Mouse (Mus musculus): ENCODE data around the gene Ttf1.

DNA sequence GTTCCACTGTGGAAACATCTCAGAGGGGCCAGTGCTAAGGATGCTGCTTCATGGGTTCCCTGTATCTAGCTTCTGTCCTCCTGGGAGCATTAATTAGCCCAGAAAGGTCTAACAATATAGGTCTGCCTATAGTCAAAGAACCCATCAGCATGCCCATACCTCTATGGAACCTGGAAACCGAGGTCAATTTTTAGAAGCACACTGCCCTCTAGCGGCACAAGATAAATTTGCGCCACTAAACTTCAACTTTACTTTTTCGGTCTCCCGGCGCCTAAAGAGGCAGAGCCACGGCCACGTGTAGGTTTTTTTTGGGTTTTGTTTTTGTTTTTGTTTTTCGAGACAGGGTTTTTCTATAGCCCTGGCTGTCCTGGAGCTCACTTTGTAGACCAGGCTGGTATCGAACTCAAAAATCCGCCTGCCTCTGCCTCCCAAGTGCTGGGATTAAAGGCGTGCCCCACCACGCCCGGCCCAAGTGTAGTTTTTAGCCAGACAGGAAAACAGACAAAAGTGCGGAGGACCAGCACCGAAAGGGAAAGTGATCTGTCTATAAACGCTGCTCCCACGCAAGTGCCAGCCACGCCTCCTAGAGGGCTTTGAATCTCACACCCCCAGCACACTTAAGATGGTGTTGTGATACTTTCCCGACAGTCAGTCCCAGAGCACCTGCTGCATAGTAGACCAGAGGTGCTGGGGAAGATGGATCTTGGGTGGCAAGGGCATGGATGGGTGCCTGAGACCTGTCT lies 6.1 kb upstream of the Ttf1 start:
- TF ChIP-seq CTCF (IDR thresholded peaks at IDR 0.05 in 2 of 3, conservative IDR thresholded peaks at IDR 0.05 in 1 of 3; ENCODE audit: control insufficient read depth in 1 of 3, insufficient read depth in 1 of 3, low read depth in 2 of 3, low read length in 3 of 3, poor library complexity in 1 of 3, severe bottlenecking in 1 of 3) (peak; percentile 60 to 88 (median 60)), USF2 (IDR thresholded peaks at IDR 0.05; ENCODE audit: borderline replicate concordance in 1 of 2, insufficient read depth in 1 of 2, low read depth in 1 of 2, low read length in 2 of 2) (no peak), POLR2A (IDR thresholded peaks at IDR 0.05; ENCODE audit: control insufficient read depth in 1 of 2, insufficient read depth in 1 of 2, low read depth in 1 of 2, low read length in 2 of 2, poor library complexity in 1 of 2) (no peak), ZNF384 (IDR thresholded peaks at IDR 0.05; ENCODE audit: low read depth, low read length) (no peak), HCFC1 (IDR thresholded peaks at IDR 0.05; ENCODE audit: low read depth, low read length) (no peak), POLR2AphosphoS2 (IDR thresholded peaks at IDR 0.05; ENCODE audit: low read length) (no peak), EP300 (IDR thresholded peaks at IDR 0.05; ENCODE audit: low read depth in 1 of 2, low read length in 2 of 2) (no peak), ZMIZ1 (IDR thresholded peaks at IDR 0.05; ENCODE audit: low read depth, low read length) (no peak), CHD2 (IDR thresholded peaks at IDR 0.05; ENCODE audit: low read length) (no peak), UBTF (IDR thresholded peaks at IDR 0.05; ENCODE audit: borderline replicate concordance, insufficient read depth, low read depth, low read length) (no peak), MXI1 (IDR thresholded peaks at IDR 0.05; ENCODE audit: low read depth, low read length) (peak; percentile 93), ETS1 (IDR thresholded peaks at IDR 0.05; ENCODE audit: low read depth, low read length) (no peak), E2F4 (IDR thresholded peaks at IDR 0.05; ENCODE audit: borderline replicate concordance, low read depth, low read length) (no peak), KAT2A (conservative IDR thresholded peaks at IDR 0.05; ENCODE audit: low read depth, low read length) (no peak)

Data from MEL (cell line).